Mouse (Mus musculus): ENCODE data around the gene Cux1.
"Not testable (repeated sequence)": the region's sequence is repeated elsewhere in the genome, so short reads cannot be mapped to it uniquely, and the experiment has no call there.

Cux1 gene

GRCm38 (mm10) chr5:136246452-136246838 lies 320.8 kb downstream of the Cux1 start, which contains the start of gene Sh2b2:
Sh2b2 (minus strand) TSS chr5:136246556.
- DNase-seq (ENCODE audit: low spot score in 2 of 2): no peak

- DNase-seq (ENCODE audit: low spot score in 2 of 2): no peak
Observed at GRCm38 (mm10) chr5:136245541-136246451, 321.5 kb downstream of the Cux1 start.

GRCm38 (mm10) chr5:136244762-136245540 lies 322.3 kb downstream of the Cux1 start:
- peak; percentile 41 to 76 for DNase-seq (ENCODE audit: low spot score in 2 of 2)

- DNase-seq (ENCODE audit: low spot score in 2 of 2): no peak
Observed at GRCm38 (mm10) chr5:136243851-136244761, 323.2 kb downstream of the Cux1 start.

- no peak for DNase-seq (ENCODE audit: low spot score in 2 of 2)
Observed at GRCm38 (mm10) chr5:136241161-136241560, 326.1 kb downstream of the Cux1 start.

GRCm38 (mm10) chr5:136240381-136240780 lies 326.9 kb downstream of the Cux1 start:
- DNase-seq (ENCODE audit: low spot score in 2 of 2): no peak

DNA sequence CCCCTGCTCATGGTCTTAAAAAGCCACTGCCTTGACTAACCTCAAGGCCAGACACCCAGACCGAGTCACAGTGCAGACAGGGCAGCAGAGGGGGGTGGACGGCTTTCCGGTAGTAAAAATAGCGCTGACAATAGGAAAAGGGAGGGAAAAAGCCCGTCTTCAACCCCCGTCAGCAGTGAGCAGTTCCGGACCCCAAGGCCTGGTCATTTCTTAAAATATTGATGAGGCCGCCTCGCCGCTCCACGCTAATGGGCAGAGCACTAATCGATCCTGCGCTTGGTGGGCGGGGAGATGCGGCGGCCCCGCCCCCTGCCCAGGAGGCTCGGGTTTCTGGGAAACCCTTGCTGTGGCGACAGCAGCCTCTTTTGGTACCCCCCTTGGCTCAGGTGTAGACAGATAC lies 329.7 kb downstream of the Cux1 start:
- DNase-seq (ENCODE audit: low spot score in 2 of 2): no peak

DNA sequence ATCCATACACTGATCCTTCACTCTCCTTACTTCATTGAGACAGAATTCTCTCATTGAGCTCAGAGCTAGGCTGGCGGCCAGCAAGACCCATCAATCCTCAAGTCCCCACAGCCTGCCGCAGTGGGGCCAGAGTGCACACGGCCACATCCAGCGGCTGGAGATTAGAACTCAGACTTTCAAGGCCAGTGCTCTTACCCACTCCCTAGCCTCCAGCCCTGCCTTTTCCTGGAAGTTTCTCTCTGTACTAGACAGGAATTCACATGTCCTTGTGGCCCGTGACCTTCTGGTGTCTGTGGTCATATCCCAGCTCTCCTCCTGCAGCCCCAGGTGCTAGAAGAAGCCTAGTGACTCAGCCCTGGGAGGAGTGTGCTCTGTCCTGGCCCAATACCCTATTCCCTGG lies 330.7 kb downstream of the Cux1 start:
- DNase-seq (ENCODE audit: low spot score in 2 of 2): no peak

GRCm38 (mm10) chr5:136230348-136231035 lies 336.8 kb downstream of the Cux1 start:
- no peak for DNase-seq (ENCODE audit: low spot score in 2 of 2)

DNA sequence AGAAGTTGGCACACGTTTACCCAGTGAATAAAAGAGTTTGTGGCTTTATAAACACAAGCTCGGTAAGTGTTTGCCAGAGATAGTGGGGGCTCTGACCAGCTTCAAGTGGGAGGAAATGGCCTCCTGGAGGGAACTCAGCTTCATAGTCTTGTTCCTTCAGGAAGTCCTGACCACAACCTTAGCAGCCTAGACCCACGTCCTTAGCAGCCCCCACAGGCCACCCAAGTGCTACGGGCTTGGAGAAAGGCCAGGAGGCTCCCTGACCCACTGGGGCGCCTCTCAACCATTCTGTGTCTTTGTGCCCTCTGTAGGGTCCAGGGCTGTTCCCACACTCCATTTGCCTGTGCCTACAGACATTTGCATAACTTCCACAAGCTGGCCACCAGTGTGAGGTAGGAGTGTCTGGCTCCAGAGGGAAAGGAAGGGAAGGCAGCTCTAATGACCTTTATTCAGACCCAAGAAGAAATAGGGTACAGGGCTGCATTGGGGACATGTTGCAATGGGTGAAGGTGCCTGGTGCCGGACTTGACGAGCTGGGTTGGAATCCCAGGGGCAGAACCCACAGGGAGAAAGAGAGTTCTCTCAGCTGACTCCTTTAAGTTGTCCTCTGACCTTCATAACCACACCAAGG lies 340.9 kb downstream of the Cux1 start:
- DNase-seq (ENCODE audit: low spot score in 2 of 2): no peak

DNA sequence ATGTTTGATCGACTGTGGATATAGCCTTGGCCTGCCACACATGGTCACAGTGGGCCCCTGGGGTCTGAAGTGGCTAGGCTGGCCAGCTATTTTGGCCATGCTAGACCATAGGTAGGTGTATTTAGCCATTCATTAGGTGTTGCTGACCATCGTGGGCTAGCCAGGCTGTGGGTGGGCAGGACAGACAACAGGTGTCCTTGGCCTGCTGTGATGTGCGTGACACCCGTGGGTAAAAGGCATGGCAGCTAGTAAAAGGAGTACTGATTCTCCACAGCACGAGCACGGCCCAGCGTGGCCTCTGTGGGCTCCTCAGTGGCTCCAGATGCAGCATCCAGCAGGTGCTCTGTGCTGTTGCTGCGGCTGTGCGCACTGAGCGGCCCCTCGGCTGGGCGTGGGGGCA lies 348.7 kb downstream of the Cux1 start:
- DNase-seq (ENCODE audit: low spot score in 2 of 2): no peak

GRCm38 (mm10) chr5:136217932-136218381 lies 349.3 kb downstream of the Cux1 start:
- no peak for DNase-seq (ENCODE audit: low spot score in 2 of 2)

- DNase-seq (ENCODE audit: low spot score in 2 of 2): no peak
Observed at GRCm38 (mm10) chr5:136217004-136217665, 350.2 kb downstream of the Cux1 start.

DNA sequence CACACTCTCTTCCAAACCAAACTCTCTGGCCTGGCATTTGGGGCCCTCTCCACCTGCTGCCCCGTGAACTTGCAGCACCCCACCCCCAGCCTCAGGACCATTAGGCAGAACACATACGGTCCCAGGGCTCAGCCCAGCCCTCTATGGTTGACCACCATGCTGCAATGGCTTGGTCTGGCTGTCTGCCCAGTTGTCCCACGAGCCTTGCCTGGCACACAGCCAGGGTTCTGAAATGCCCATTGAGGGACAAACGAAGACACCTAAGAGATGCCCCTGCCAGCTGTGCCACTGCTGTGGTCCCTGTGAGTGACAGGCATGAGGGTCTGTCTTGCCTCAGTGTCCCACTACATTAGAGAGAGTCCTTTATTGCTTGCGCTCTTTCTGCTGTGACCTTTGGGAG lies 351.3 kb downstream of the Cux1 start:
- peak in 1 of 2 experiments; percentile 35 for DNase-seq (ENCODE audit: low spot score in 2 of 2)

DNA sequence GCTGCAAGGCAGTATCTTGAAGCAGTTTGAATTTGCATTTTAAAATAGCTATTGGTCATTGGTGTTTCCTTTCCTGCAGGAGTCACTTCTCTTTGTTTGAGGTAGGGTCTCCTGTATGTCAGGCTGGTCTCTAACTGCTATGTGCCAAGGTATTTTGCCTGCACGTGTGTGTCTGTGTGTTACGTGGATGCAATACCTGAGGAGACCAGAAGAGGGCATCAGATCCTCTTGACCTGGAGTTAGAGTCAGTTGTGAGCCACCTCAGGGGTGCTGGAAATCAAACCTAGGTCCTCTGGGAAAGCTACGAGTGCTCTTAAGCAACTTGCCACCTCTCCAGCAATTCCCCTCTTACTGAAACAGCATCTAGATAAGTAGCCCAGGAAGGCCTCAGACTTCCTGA lies 352.1 kb downstream of the Cux1 start:
- no peak for DNase-seq (ENCODE audit: low spot score in 2 of 2)

DNA sequence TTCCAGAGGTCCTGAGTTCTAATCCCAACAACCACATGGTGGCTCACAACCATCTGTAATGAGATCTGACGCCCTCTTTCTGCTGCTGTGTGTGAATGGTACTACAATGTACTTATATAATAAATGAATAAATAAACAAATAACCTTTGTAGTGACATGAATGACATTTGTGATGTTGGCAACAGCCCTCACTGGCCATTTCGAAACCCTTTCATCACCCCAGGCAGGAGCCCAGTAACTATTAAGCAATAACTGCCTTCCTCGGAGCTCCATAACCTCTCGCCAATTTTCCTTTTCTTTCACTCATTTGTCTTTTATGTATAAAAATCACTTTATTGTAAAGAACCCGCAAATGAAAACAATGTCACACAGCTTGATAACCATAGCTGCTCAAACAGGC lies 353.6 kb downstream of the Cux1 start:
- no peak for DNase-seq (ENCODE audit: low spot score in 2 of 2)

DNA sequence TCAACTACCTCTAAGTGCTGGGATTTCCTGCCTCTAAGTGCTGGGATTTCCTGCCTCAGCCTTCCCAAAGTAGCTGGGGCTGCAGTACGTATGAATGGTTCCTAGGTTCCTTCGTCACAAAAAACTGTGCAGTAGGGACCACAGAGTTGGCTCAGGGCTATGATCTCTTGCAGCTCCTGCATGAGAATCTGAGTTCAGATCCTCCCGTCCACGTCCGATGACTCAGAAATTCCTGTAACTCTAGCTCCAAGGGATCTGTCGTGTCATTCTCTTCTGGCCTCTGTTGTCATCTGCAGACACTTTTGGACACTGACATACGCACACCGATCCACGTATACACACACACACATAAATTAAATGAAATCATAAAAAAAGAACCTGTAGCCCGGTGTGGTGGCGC lies 354.6 kb downstream of the Cux1 start:
- DNase-seq (ENCODE audit: low spot score in 2 of 2): no peak

GRCm38 (mm10) chr5:136211341-136212102 lies 355.8 kb downstream of the Cux1 start:
- not testable (repeated sequence) for DNase-seq (ENCODE audit: low spot score in 2 of 2)

GRCm38 (mm10) chr5:136210549-136210948 lies 356.7 kb downstream of the Cux1 start:
- DNase-seq (ENCODE audit: low spot score in 2 of 2): no peak
